Mouse (Mus musculus): ENCODE results near the gene Ankef1. TPM values are rescaled to one million over a fixed set of nuclear protein-coding genes. Genes with fewer than 3 reads are reported as not detected.

The Ankef1 gene
- total RNA-seq (2014; rRNA removed; ENCODE audit: low replicate concordance), result not detected in 2 replicates
- polyA plus RNA-seq (2015; fragmentation: Nextera tagmentation; extraction: Ambion mirVana), result 0.04 and 0.19 TPM in 2 replicates

- Histone ChIP-seq H3K27me3 (ENCODE audit: control insufficient read depth, insufficient read depth, low read length) (no peaks in the 10 kb centered on the region), H3K4me3 (ENCODE audit: low read depth, low read length) (no peak within 1 kb of the TSS), H3K27ac (ENCODE audit: low read depth) (no peak within 1 kb of the TSS), H3K36me3 (replicated peaks; ENCODE audit: control insufficient read depth, insufficient read depth, low read length) (no peaks in the 10 kb centered on the region), H3K4me1 (ENCODE audit: control insufficient read depth, insufficient read depth) (no peaks in the 10 kb centered on the region), H3K4me2 (ENCODE audit: low read depth, low read length) (no peak within 1 kb of the TSS), H3K9ac (replicated peaks; ENCODE audit: low read depth, low read length) (no peak within 1 kb of the TSS), H3K9me3 (replicated peaks; ENCODE audit: control insufficient read depth, low read length) (no peaks in the 10 kb centered on the region)
- TF ChIP-seq EP300 (IDR thresholded peaks at IDR 0.05; ENCODE audit: low read depth), result no peak
- ATAC-seq (ENCODE audit: insufficient read depth, low read depth), result no peak
- WGBS, result 86% methylated on average over 1 of the region's 1 CpGs
- DNase-seq (ENCODE audit: low spot score), result no peak
Observed at GRCm38 (mm10) chr2:136501651-136502050, at the start of gene Ankef1. Gene Ankef1, plus strand, starts transcription at chr2:136501910.

- WGBS, result 62% methylated on average over 2 of the region's 2 CpGs
- Histone ChIP-seq H3K9me3 (replicated peaks; ENCODE audit: control insufficient read depth, low read length) (no peaks in the 10 kb centered on the region), H3K27ac (ENCODE audit: low read depth) (no peak overlapping the region), H3K9ac (replicated peaks; ENCODE audit: low read depth, low read length) (no peak overlapping the region), H3K4me1 (ENCODE audit: control insufficient read depth, insufficient read depth) (no peaks in the 10 kb centered on the region), H3K4me2 (ENCODE audit: low read depth, low read length) (no peak overlapping the region), H3K27me3 (ENCODE audit: control insufficient read depth, insufficient read depth, low read length) (no peaks in the 10 kb centered on the region), H3K4me3 (ENCODE audit: low read depth, low read length) (no peak overlapping the region), H3K36me3 (replicated peaks; ENCODE audit: control insufficient read depth, insufficient read depth, low read length) (no peaks in the 10 kb centered on the region)
- no peak for TF ChIP-seq EP300 (IDR thresholded peaks at IDR 0.05; ENCODE audit: low read depth)
- no peak for TF ChIP-seq CTCF (IDR thresholded peaks at IDR 0.05; ENCODE audit: low read depth)
- ATAC-seq (ENCODE audit: insufficient read depth, low read depth), result no peak
- no peak for DNase-seq (ENCODE audit: low spot score)
Observed at GRCm38 (mm10) chr2:136456468-136456867, 45.2 kb upstream of the Ankef1 start.

- Histone ChIP-seq H3K9ac (replicated peaks; ENCODE audit: low read depth, low read length) (no peak overlapping the region), H3K4me2 (ENCODE audit: low read depth, low read length) (no peak overlapping the region), H3K27ac (ENCODE audit: low read depth) (no peak overlapping the region), H3K4me1 (ENCODE audit: control insufficient read depth, insufficient read depth) (no peaks in the 10 kb centered on the region), H3K9me3 (replicated peaks; ENCODE audit: control insufficient read depth, low read length) (no peaks in the 10 kb centered on the region), H3K4me3 (ENCODE audit: low read depth, low read length) (no peak overlapping the region), H3K27me3 (ENCODE audit: control insufficient read depth, insufficient read depth, low read length) (no peaks in the 10 kb centered on the region), H3K36me3 (replicated peaks; ENCODE audit: control insufficient read depth, insufficient read depth, low read length) (no peaks in the 10 kb centered on the region)
- no peak for DNase-seq (ENCODE audit: low spot score)
- ATAC-seq (ENCODE audit: insufficient read depth, low read depth), result no peak
- TF ChIP-seq EP300 (IDR thresholded peaks at IDR 0.05; ENCODE audit: low read depth) (no peak), CTCF (IDR thresholded peaks at IDR 0.05; ENCODE audit: low read depth) (no peak)
- 75% methylated on average over 3 of the region's 3 CpGs for WGBS
Observed at GRCm38 (mm10) chr2:136456875-136457274, 44.8 kb upstream of the Ankef1 start.

- DNase-seq (ENCODE audit: low spot score) (no peak), ATAC-seq (ENCODE audit: insufficient read depth, low read depth) (no peak)
- no peak overlapping the region for H3K4me2 ChIP-seq (ENCODE audit: low read depth, low read length)
- TF ChIP-seq EP300 (IDR thresholded peaks at IDR 0.05; ENCODE audit: low read depth), result no peak
- TF ChIP-seq CTCF (IDR thresholded peaks at IDR 0.05; ENCODE audit: low read depth), result no peak
- 51% methylated on average over 3 of the region's 3 CpGs for WGBS
- H3K27me3 ChIP-seq (ENCODE audit: control insufficient read depth, insufficient read depth, low read length), result no peaks in the 10 kb centered on the region
- H3K4me1 ChIP-seq (ENCODE audit: control insufficient read depth, insufficient read depth), result no peaks in the 10 kb centered on the region
- no peak overlapping the region for H3K4me3 ChIP-seq (ENCODE audit: low read depth, low read length)
- no peak overlapping the region for H3K9ac ChIP-seq (replicated peaks; ENCODE audit: low read depth, low read length)
- H3K9me3 ChIP-seq (replicated peaks; ENCODE audit: control insufficient read depth, low read length), result no peaks in the 10 kb centered on the region
- no peak overlapping the region for H3K27ac ChIP-seq (ENCODE audit: low read depth)
- no peaks in the 10 kb centered on the region for H3K36me3 ChIP-seq (replicated peaks; ENCODE audit: control insufficient read depth, insufficient read depth, low read length)
Observed at GRCm38 (mm10) chr2:136477656-136478055, 24.1 kb upstream of the Ankef1 start.

GRCm38 (mm10) chr2:136482269-136482668 lies 19.4 kb upstream of the Ankef1 start:
- no peaks in the 10 kb centered on the region for H3K9me3 ChIP-seq (replicated peaks; ENCODE audit: control insufficient read depth, low read length)
- no peak overlapping the region for H3K27ac ChIP-seq (ENCODE audit: low read depth)
- H3K36me3 ChIP-seq (replicated peaks; ENCODE audit: control insufficient read depth, insufficient read depth, low read length), result no peaks in the 10 kb centered on the region
- no peak for DNase-seq (ENCODE audit: low spot score)
- TF ChIP-seq EP300 (IDR thresholded peaks at IDR 0.05; ENCODE audit: low read depth) (no peak), CTCF (IDR thresholded peaks at IDR 0.05; ENCODE audit: low read depth) (no peak)
- no peak overlapping the region for H3K4me2 ChIP-seq (ENCODE audit: low read depth, low read length)
- no peak overlapping the region for H3K9ac ChIP-seq (replicated peaks; ENCODE audit: low read depth, low read length)
- no peaks in the 10 kb centered on the region for H3K27me3 ChIP-seq (ENCODE audit: control insufficient read depth, insufficient read depth, low read length)
- H3K4me1 ChIP-seq (ENCODE audit: control insufficient read depth, insufficient read depth), result no peaks in the 10 kb centered on the region
- H3K4me3 ChIP-seq (ENCODE audit: low read depth, low read length), result no peak overlapping the region
- ATAC-seq (ENCODE audit: insufficient read depth, low read depth), result no peak
- WGBS, result 61% methylated on average over 5 of the region's 5 CpGs

GRCm38 (mm10) chr2:136483058-136483457 lies 18.7 kb upstream of the Ankef1 start:
- Histone ChIP-seq H3K27me3 (ENCODE audit: control insufficient read depth, insufficient read depth, low read length) (no peaks in the 10 kb centered on the region), H3K4me3 (ENCODE audit: low read depth, low read length) (no peak overlapping the region), H3K9me3 (replicated peaks; ENCODE audit: control insufficient read depth, low read length) (no peaks in the 10 kb centered on the region), H3K27ac (ENCODE audit: low read depth) (no peak overlapping the region), H3K9ac (replicated peaks; ENCODE audit: low read depth, low read length) (no peak overlapping the region), H3K4me2 (ENCODE audit: low read depth, low read length) (no peak overlapping the region), H3K36me3 (replicated peaks; ENCODE audit: control insufficient read depth, insufficient read depth, low read length) (no peaks in the 10 kb centered on the region), H3K4me1 (ENCODE audit: control insufficient read depth, insufficient read depth) (no peaks in the 10 kb centered on the region)
- 63% methylated on average over 3 of the region's 3 CpGs for WGBS
- no peak for DNase-seq (ENCODE audit: low spot score)
- no peak for TF ChIP-seq CTCF (IDR thresholded peaks at IDR 0.05; ENCODE audit: low read depth)
- TF ChIP-seq EP300 (IDR thresholded peaks at IDR 0.05; ENCODE audit: low read depth), result no peak
- ATAC-seq (ENCODE audit: insufficient read depth, low read depth), result no peak
